Mouse (Mus musculus) pancreas, adult 10 weeks (tissue): ENCODE measurements around the gene Sf3b4. TPM values are rescaled to one million over a fixed set of nuclear protein-coding genes. Genes with fewer than 3 reads are reported as not detected.

ENCODE experiments used
- polyA plus RNA-seq: library from polyadenylated mRNA; stranded (reverse); fragments of 350-450 nt; fragmentation: Illumina TruSeq; extraction: RNeasy Lipid Tissue Mini Kit (QIAGEN cat#74804); gene quantifications from one replicate; pipeline ENCODE4 v1.2.3, GENCODE M21; 2015; ENCODE audit warnings: low read depth, low replicate concordance; ENCODE audit not compliant: insufficient read depth

Gene Sf3b4
- 11.0 TPM for polyA plus RNA-seq

DNA sequence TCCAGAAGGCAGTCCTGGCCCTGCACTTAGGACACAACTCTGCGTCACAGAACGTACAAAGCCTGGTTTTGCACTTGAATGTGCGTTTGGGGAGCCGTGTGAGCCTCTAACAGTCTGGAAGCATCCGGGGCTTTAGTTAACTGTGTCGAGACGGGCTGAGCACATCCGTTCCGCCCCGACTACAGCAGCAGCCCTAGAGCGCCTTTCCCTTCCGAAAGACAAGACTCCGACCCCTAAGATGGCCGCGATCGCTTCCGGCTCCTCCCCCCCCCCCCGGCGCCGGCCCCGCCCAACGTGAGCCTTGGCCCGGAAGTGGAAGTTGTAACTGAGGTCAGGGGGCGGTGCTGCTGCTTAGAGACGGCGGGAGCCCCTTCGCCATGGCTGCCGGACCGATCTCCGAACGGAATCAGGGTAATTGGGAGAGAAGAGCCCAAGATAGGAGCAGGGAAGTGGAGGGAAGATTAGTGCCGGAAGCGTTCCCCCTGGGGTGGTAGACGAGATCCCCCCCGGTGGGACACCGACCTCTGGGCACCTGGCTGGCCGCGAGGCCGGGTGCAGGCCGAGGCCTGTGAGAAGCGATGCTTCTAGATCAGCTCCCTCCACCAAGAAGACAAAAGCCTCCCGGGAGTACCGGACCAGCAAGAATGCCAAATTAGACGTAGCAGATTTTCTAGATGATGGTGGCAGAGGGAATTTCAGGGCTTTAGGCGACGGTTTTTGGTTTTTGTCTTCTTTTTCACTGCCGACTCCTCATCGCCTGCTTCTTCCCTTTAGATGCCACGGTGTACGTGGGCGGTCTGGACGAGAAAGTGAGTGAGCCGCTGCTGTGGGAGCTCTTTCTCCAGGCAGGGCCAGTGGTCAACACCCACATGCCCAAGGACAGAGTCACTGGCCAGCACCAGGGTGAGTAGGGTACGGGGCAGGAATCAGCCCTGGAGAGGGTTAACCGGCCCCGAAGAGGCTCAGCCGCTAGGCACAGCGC, at the start of gene Sf3b4:
Sf3b4 (plus strand) TSS at position 136 of the 982 bp plus-strand sequence.

GRCm38 (mm10) chr3:96161869-96162840, 10.0 kb upstream of the Sf3b4 start, which contains the start of gene Mtmr11:
Mtmr11 (plus strand) TSS chr3:96162004.

GRCm38 (mm10) chr3:96180727-96181477, 8.8 kb downstream of the Sf3b4 start, which contains the start of gene Sv2a:
Sv2a (plus strand) TSS chr3:96181151.

DNA sequence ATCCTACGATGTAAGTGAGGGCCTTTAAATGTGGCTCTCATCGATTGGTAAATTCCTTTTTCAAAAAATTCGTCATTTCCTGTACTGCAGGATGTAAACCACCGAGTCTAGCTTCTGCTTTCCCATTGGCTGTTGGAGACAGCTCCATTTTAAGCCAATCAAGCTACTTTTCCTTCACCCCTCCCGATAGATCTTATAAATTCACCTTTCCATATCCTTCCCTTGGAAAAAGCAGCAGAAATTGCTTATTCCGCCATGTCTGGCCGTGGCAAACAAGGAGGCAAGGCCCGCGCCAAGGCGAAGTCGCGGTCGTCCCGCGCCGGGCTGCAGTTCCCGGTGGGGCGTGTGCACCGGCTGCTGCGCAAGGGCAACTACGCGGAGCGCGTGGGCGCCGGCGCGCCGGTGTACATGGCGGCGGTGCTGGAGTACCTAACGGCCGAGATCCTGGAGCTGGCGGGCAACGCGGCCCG, 47.6 kb downstream of the Sf3b4 start, which contains the start of the genes Bola1 and Hist2h2ab:
Bola1 (minus strand) TSS at position 49 of the 470 bp plus-strand sequence.
Hist2h2ab (plus strand) TSS at position 205 of the 470 bp plus-strand sequence.

GRCm38 (mm10) chr3:96220765-96221639, 48.9 kb downstream of the Sf3b4 start, which contains the start of the genes Hist2h2ac and Hist2h2be:
Hist2h2ac (minus strand) TSS chr3:96220880.
Hist2h2be (plus strand) TSS chr3:96221119.

Other genes starting within 250 kb of the Sf3b4 start
- 8.0 TPM for gene Anp32e, start 243.1 kb upstream of the Sf3b4 start, polyA plus RNA-seq
- 14.3 TPM for gene Plekho1, start 176.3 kb upstream of the Sf3b4 start, polyA plus RNA-seq
- gene Vps45, start 113.9 kb upstream of the Sf3b4 start, polyA plus RNA-seq = 7.2 TPM
- gene Otud7b, start 67.8 kb upstream of the Sf3b4 start, polyA plus RNA-seq = 4.3 TPM
- gene Mtmr11, start 10.3 kb upstream of the Sf3b4 start, polyA plus RNA-seq = 4.8 TPM
- gene Sv2a, start 8.8 kb downstream of the Sf3b4 start, polyA plus RNA-seq = 3.8 TPM
- gene Bola1, start 47.4 kb downstream of the Sf3b4 start, polyA plus RNA-seq = 9.0 TPM
- gene Hist2h2ab, start 47.5 kb downstream of the Sf3b4 start, polyA plus RNA-seq = not detected
- not detected for gene Hist2h2ac, start 48.5 kb downstream of the Sf3b4 start, polyA plus RNA-seq
- gene Hist2h2be, start 48.8 kb downstream of the Sf3b4 start, polyA plus RNA-seq = 3.3 TPM
- not detected for gene Hist2h3c2, start 66.8 kb downstream of the Sf3b4 start, polyA plus RNA-seq
- 53.9 TPM for gene Hist2h2aa2, start 67.9 kb downstream of the Sf3b4 start, polyA plus RNA-seq
- gene Hist2h2aa1, start 73.2 kb downstream of the Sf3b4 start, polyA plus RNA-seq = 9.9 TPM
- gene Hist2h3c1, start 74.4 kb downstream of the Sf3b4 start, polyA plus RNA-seq = 5.1 TPM
- 2.5 TPM for gene Hist2h4, start 91.0 kb downstream of the Sf3b4 start, polyA plus RNA-seq
- gene Hist2h3b, start 96.3 kb downstream of the Sf3b4 start, polyA plus RNA-seq = not detected
- not detected for gene Hist2h2bb, start 97.4 kb downstream of the Sf3b4 start, polyA plus RNA-seq
- 0.61 TPM for gene Fcgr1, start 121.6 kb downstream of the Sf3b4 start, polyA plus RNA-seq